Mouse (Mus musculus): ENCODE measurements around the gene Racgap1. TPM values are rescaled to one million over a fixed set of nuclear protein-coding genes. Genes with fewer than 3 reads are reported as not detected.

Racgap1 gene
- polyA plus RNA-seq, 1 experiment from 2014 or later, result 94.4 TPM

DNA sequence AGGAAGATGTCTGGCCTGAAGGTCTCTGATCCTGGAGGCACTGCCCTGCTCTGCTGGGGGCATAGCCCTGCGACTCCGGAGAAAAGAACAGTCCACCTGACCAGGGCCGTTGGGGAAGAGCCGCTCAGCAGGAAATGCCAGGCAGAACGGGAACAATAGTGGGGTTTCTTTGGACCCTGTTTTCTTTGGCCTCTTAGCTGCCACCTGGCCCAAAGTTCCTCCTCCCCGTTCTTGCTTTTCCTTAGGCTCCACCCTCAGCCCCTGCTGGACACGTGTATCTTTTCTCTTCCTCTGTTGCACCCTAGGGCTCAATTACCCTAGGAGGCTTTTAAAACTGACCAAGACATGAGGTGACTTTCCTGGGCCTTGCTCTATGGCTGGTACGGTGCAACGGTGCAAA lies 62.2 kb downstream of the Racgap1 start:
- peaks cover 91% of the 10 kb centered on the region for H3K27me3 ChIP-seq (replicated peaks; ENCODE audit: control insufficient read depth, insufficient read depth, low read length)
- WGBS, result 2% methylated on average over 9 of the region's 9 CpGs
- H3K36me3 ChIP-seq (ENCODE audit: control insufficient read depth, insufficient read depth), result no peaks in the 10 kb centered on the region
- no peak for ATAC-seq
- no peak overlapping the region for H3K4me3 ChIP-seq (replicated peaks; ENCODE audit: low read length)
- peaks cover 15% of the 10 kb centered on the region for H3K4me1 ChIP-seq (replicated peaks; ENCODE audit: control insufficient read depth, insufficient read depth, low read length)
- no peak overlapping the region for H3K9ac ChIP-seq (replicated peaks; ENCODE audit: low read depth, low read length)
- no peak overlapping the region for H3K4me2 ChIP-seq (ENCODE audit: low read length)
- H3K9me3 ChIP-seq (ENCODE audit: control insufficient read depth, low read length), result no peaks in the 10 kb centered on the region
- no peak overlapping the region for H3K27ac ChIP-seq (ENCODE audit: low read length)

DNA sequence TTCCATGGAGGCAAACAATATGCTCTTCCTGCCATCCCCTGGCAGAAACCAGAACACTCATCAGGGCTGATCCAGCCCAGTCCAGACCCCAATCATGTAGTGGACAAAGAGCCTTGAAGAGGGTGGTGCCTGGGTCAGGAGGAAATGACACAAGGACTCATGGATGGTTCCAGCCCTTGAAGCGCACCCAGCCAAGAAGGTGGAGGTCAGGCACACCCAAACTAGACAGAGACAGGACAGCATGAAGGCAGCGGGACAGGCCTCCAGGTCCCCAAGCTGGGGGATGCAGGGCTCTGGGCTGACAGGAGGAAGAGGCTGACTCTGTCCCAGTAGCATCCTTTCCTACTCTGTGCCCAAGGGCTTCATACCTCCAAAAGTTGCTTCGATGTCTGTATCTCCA lies 64.9 kb downstream of the Racgap1 start:
- H3K9me3 ChIP-seq (ENCODE audit: control insufficient read depth, low read length), result no peaks in the 10 kb centered on the region
- WGBS, result 89% methylated on average over 3 of the region's 3 CpGs
- no peak overlapping the region for H3K4me3 ChIP-seq (replicated peaks; ENCODE audit: low read length)
- ATAC-seq, result no peak
- no peak overlapping the region for H3K9ac ChIP-seq (replicated peaks; ENCODE audit: low read depth, low read length)
- peaks cover 84% of the 10 kb centered on the region for H3K27me3 ChIP-seq (replicated peaks; ENCODE audit: control insufficient read depth, insufficient read depth, low read length)
- no peaks in the 10 kb centered on the region for H3K36me3 ChIP-seq (ENCODE audit: control insufficient read depth, insufficient read depth)
- H3K27ac ChIP-seq (ENCODE audit: low read length), result no peak overlapping the region
- peaks cover 30% of the 10 kb centered on the region for H3K4me1 ChIP-seq (replicated peaks; ENCODE audit: control insufficient read depth, insufficient read depth, low read length)
- no peak overlapping the region for H3K4me2 ChIP-seq (ENCODE audit: low read length)

DNA sequence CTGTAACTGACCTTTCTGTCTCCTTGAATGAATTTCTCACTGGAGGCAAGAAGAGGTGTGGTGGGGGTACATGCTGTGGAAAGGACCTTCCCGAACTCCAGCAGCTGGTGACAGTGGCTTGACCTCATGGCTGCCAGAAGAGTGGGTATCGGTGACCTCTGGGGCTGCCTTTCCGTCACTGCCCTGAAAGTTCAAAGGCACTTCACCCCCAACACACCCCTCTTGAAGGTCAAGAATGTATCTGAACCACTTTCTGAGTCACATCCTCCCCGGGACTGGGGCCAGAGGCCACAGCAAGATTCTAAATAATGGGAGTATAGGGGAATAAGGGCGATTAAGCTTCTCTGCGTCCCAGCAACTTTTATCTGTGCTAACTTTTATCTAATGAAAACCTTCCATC lies 65.7 kb downstream of the Racgap1 start:
- Histone ChIP-seq H3K9ac (replicated peaks; ENCODE audit: low read depth, low read length) (no peak overlapping the region), H3K36me3 (ENCODE audit: control insufficient read depth, insufficient read depth) (no peaks in the 10 kb centered on the region), H3K4me2 (ENCODE audit: low read length) (no peak overlapping the region), H3K4me1 (replicated peaks; ENCODE audit: control insufficient read depth, insufficient read depth, low read length) (peaks cover 26% of the 10 kb centered on the region), H3K27me3 (replicated peaks; ENCODE audit: control insufficient read depth, insufficient read depth, low read length) (peaks cover 81% of the 10 kb centered on the region), H3K4me3 (replicated peaks; ENCODE audit: low read length) (no peak overlapping the region), H3K27ac (ENCODE audit: low read length) (no peak overlapping the region), H3K9me3 (ENCODE audit: control insufficient read depth, low read length) (no peaks in the 10 kb centered on the region)
- WGBS, result 75% methylated on average over 6 of the region's 6 CpGs
- ATAC-seq, result no peak

DNA sequence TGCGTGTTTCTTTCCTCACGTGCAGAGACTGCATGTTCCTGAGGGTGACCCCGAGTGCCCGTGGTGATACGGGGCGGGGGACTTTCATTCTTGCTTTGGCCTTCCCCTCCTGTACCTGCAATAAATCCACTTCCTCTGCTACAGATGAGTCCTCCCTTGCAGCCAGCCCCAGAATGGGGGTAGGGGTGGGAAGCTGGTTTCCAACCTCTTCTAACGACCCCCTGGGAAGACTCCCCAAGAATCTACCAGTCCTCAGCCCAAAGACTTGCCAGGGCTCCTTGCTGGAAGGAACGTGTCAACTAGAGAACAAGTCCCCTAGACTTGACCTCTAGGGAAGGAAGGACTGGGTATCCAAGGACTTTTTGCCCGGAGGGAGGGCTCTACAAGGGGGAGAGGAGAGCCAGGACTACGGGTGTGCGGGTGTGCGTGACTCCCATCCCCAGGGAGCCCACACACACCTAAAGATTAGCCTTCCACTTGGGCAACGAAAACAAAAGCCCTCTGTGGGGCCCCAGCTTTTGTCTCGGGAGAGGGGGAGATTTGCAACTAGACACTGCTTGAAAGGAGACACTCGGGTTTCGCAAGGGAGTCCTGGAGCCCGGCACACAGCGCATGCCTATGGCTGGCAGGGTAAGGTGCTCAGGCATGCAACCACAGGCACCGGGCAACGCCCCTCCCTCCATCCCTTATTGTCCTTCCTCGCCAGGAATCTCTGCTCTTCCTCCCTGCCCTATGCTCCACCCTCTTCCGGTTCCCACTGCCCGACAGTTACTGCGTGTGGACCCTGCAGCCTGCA lies 66.9 kb downstream of the Racgap1 start:
- 2% methylated on average over 24 of the region's 24 CpGs for WGBS
- no peak for ATAC-seq
- Histone ChIP-seq H3K4me3 (replicated peaks; ENCODE audit: low read length) (peak overlapping the region; percentile 10), H3K9ac (replicated peaks; ENCODE audit: low read depth, low read length) (peak overlapping the region; percentile 12; the same call in 1 of the 2 replicates), H3K36me3 (ENCODE audit: control insufficient read depth, insufficient read depth) (no peaks in the 10 kb centered on the region), H3K27ac (ENCODE audit: low read length) (no peak overlapping the region), H3K27me3 (replicated peaks; ENCODE audit: control insufficient read depth, insufficient read depth, low read length) (peaks cover 72% of the 10 kb centered on the region), H3K4me1 (replicated peaks; ENCODE audit: control insufficient read depth, insufficient read depth, low read length) (peaks cover 23% of the 10 kb centered on the region), H3K4me2 (ENCODE audit: low read length) (peak overlapping the region; percentile 35), H3K9me3 (ENCODE audit: control insufficient read depth, low read length) (no peaks in the 10 kb centered on the region)

DNA sequence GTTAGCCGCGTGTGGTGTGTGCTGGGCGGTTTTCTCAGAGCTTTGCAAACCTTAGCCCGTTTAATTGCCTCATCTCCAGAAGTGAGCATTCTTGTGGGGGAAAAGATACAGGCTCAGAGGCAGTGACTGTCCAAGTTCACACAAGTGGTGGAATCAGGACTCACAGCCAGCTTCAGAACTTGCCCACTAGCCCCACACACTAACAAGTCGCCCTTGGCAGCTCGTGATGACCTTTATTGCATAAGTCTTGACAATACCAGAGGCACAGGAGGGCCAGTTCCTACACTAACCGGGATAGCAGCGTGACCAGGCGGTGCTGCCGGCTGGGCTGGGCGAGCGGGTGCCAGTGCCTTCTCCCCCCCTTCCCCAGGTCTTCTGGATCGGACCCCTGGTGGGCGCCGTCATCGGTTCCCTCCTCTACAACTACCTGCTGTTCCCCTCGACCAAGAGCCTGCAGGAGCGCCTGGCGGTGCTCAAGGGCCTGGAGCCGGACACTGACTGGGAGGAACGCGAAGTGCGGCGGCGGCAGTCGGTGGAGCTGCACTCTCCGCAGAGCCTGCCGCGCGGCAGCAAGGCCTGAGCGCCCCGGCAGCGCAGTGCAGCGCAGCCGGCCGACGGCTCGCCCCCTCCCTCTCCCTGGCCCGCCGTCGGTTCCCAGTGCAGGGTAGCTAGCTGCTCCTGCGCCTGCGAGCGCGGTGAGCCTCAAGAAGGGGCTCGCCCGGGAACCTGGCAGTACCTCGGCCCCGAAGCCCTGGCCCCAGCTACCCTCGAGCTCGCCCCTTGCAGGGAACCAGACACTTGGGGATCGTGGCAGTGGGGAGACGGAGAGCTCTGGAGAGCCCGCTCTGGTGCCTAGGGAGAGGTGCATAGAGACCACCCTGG lies 67.8 kb downstream of the Racgap1 start:
- under 1% methylated on average over 51 of the region's 54 CpGs for WGBS
- peak; percentile 63 for ATAC-seq
- Histone ChIP-seq H3K36me3 (ENCODE audit: control insufficient read depth, insufficient read depth) (no peaks in the 10 kb centered on the region), H3K4me1 (replicated peaks; ENCODE audit: control insufficient read depth, insufficient read depth, low read length) (peaks cover 23% of the 10 kb centered on the region), H3K9me3 (ENCODE audit: control insufficient read depth, low read length) (no peaks in the 10 kb centered on the region), H3K27ac (ENCODE audit: low read length) (no peak overlapping the region), H3K27me3 (replicated peaks; ENCODE audit: control insufficient read depth, insufficient read depth, low read length) (peaks cover 63% of the 10 kb centered on the region), H3K4me2 (ENCODE audit: low read length) (peak overlapping the region; percentile 55), H3K4me3 (replicated peaks; ENCODE audit: low read length) (peak overlapping the region; percentile 34), H3K9ac (replicated peaks; ENCODE audit: low read depth, low read length) (peak overlapping the region; percentile 56)

DNA sequence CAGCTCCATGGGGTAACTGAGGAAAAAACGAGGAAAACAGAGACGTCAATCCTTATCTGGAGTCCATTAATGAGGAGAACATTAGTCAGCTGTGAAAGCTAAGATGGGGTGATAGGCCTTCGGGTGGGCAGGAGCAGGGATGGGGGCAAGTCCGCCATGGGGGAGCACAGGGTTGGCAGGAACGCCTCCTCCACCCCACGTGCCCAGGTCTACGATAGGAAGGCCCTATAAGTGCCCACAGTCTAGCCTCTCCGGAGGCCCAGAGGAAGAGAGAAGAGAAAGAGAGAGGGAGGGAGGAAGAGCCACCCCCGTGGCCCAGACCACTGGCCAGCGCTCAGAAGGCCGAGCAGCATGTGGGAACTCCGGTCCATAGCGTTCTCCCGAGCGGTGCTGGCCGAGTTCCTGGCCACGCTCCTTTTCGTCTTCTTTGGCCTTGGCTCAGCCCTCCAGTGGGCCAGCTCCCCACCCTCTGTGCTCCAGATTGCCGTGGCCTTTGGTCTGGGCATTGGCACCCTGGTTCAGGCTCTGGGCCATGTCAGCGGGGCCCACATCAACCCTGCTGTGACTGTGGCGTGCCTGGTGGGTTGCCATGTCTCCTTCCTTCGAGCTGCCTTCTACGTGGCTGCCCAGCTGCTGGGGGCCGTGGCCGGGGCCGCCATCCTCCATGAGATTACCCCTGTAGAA lies 72.5 kb downstream of the Racgap1 start, which contains the start of gene Aqp2:
Gene Aqp2 (plus strand): TSS at position 254 of the 684 bp plus-strand sequence.
- 84% methylated on average over 26 of the region's 26 CpGs for WGBS

More for the DNA sequence above, 72.5 kb downstream of the Racgap1 start, which contains the start of gene Aqp2:
- H3K4me3 ChIP-seq (replicated peaks; ENCODE audit: low read length), result no peak within 1 kb of the TSS
- no peak within 1 kb of the TSS for H3K9ac ChIP-seq (replicated peaks; ENCODE audit: low read depth, low read length)
- no peak within 1 kb of the TSS for H3K27ac ChIP-seq (ENCODE audit: low read length)
- H3K4me2 ChIP-seq (ENCODE audit: low read length), result no peak within 1 kb of the TSS
- H3K4me1 ChIP-seq (replicated peaks; ENCODE audit: control insufficient read depth, insufficient read depth, low read length), result peaks cover 12% of the 10 kb centered on the region
- H3K9me3 ChIP-seq (ENCODE audit: control insufficient read depth, low read length), result no peaks in the 10 kb centered on the region
- no peak for ATAC-seq
- no peaks in the 10 kb centered on the region for H3K36me3 ChIP-seq (ENCODE audit: control insufficient read depth, insufficient read depth)
- H3K27me3 ChIP-seq (replicated peaks; ENCODE audit: control insufficient read depth, insufficient read depth, low read length), result peaks cover 22% of the 10 kb centered on the region

Other genes with a start within 250 kb of the Racgap1 start
- gene Nckap5l, start 193.9 kb downstream of the Racgap1 start, polyA plus RNA-seq (2015; fragmentation: Nextera tagmentation; extraction: Ambion mirVana), result 12.5 and 12.7 TPM in 2 replicates
- gene Bcdin3d, start 176.9 kb downstream of the Racgap1 start, polyA plus RNA-seq (2015; fragmentation: Nextera tagmentation; extraction: Ambion mirVana), result 23.5 and 24.4 TPM in 2 replicates
- 20.8 and 29.8 TPM in 2 replicates for gene Faim2, start 123.5 kb downstream of the Racgap1 start, polyA plus RNA-seq (2015; fragmentation: Nextera tagmentation; extraction: Ambion mirVana)
- gene Aqp2, start 72.6 kb downstream of the Racgap1 start, polyA plus RNA-seq (2015; fragmentation: Nextera tagmentation; extraction: Ambion mirVana), result 0.17 TPM in 1 of 2 replicates, not detected in the other
- 0.40 and 0.86 TPM in 2 replicates for gene Aqp5, start 60.9 kb downstream of the Racgap1 start, polyA plus RNA-seq (2015; fragmentation: Nextera tagmentation; extraction: Ambion mirVana)
- gene Aqp6, start 50.3 kb downstream of the Racgap1 start, polyA plus RNA-seq (2015; fragmentation: Nextera tagmentation; extraction: Ambion mirVana), result not detected in 2 replicates
- gene Asic1, start 18.7 kb upstream of the Racgap1 start, polyA plus RNA-seq (2015; fragmentation: Nextera tagmentation; extraction: Ambion mirVana), result 26.2 and 37.4 TPM in 2 replicates
- 111 and 116 TPM in 2 replicates for gene Smarcd1, start 50.5 kb upstream of the Racgap1 start, polyA plus RNA-seq (2015; fragmentation: Nextera tagmentation; extraction: Ambion mirVana)
- gene Gm17349, start 53.8 kb upstream of the Racgap1 start, polyA plus RNA-seq (2015; fragmentation: Nextera tagmentation; extraction: Ambion mirVana), result not detected in 2 replicates
- 2.4 and 2.9 TPM in 2 replicates for gene Gpd1, start 65.9 kb upstream of the Racgap1 start, polyA plus RNA-seq (2015; fragmentation: Nextera tagmentation; extraction: Ambion mirVana)
- 151 and 164 TPM in 2 replicates for gene Cox14, start 74.0 kb upstream of the Racgap1 start, polyA plus RNA-seq (2015; fragmentation: Nextera tagmentation; extraction: Ambion mirVana)
- gene Cers5, start 121.2 kb upstream of the Racgap1 start, polyA plus RNA-seq (2015; fragmentation: Nextera tagmentation; extraction: Ambion mirVana), result 74.7 and 77.9 TPM in 2 replicates
- gene Lima1, start 223.8 kb upstream of the Racgap1 start, polyA plus RNA-seq (2015; fragmentation: Nextera tagmentation; extraction: Ambion mirVana), result 38.0 and 43.5 TPM in 2 replicates